Mouse (Mus musculus) 3T3-L1 (cell line): ENCODE results near the gene Depdc1a.
"Not testable (repeated sequence)": the region's sequence is repeated elsewhere in the genome, so short reads cannot be mapped to it uniquely, and the experiment has no call there.

Experiments used
- DNase-seq: peaks from one replicate; pipeline ENCODE4 v3.0.0-alpha.2; 2015; ENCODE audit warnings: low read depth, low spot score

The Depdc1a gene

GRCm38 (mm10) chr3:159495243-159495801, at the start of gene Depdc1a:
Gene Depdc1a (plus strand): TSS chr3:159495433.
- DNase-seq, result peak; percentile 98

- DNase-seq, result no peak
These were observed 25.2 kb upstream of the Depdc1a start for GRCm38 (mm10) chr3:159470059-159470458.

- DNase-seq, result peak; percentile 79
These were observed 19.8 kb upstream of the Depdc1a start for GRCm38 (mm10) chr3:159475465-159475864.

- DNase-seq, result no peak
These were observed 17.8 kb upstream of the Depdc1a start for GRCm38 (mm10) chr3:159477250-159477962.

GRCm38 (mm10) chr3:159494709-159495108, 524 bp upstream of the Depdc1a start:
- not testable (repeated sequence) for DNase-seq

GRCm38 (mm10) chr3:159508899-159509298, 13.7 kb downstream of the Depdc1a start:
- no peak for DNase-seq

- no peak for DNase-seq
These were observed 33.3 kb downstream of the Depdc1a start for GRCm38 (mm10) chr3:159528563-159528962.

- peak; percentile 59 for DNase-seq
These were observed 53.1 kb downstream of the Depdc1a start for GRCm38 (mm10) chr3:159548303-159548702.

GRCm38 (mm10) chr3:159550224-159550623, 55.0 kb downstream of the Depdc1a start:
- DNase-seq, result no peak
